Mouse (Mus musculus): ENCODE data around the gene Srsf3. TPM values are rescaled to one million over a fixed set of nuclear protein-coding genes. Genes with fewer than 3 reads are reported as not detected.

Srsf3 gene
- total RNA-seq, 2 experiments from 2014 or later = 152 to 159 TPM

DNA sequence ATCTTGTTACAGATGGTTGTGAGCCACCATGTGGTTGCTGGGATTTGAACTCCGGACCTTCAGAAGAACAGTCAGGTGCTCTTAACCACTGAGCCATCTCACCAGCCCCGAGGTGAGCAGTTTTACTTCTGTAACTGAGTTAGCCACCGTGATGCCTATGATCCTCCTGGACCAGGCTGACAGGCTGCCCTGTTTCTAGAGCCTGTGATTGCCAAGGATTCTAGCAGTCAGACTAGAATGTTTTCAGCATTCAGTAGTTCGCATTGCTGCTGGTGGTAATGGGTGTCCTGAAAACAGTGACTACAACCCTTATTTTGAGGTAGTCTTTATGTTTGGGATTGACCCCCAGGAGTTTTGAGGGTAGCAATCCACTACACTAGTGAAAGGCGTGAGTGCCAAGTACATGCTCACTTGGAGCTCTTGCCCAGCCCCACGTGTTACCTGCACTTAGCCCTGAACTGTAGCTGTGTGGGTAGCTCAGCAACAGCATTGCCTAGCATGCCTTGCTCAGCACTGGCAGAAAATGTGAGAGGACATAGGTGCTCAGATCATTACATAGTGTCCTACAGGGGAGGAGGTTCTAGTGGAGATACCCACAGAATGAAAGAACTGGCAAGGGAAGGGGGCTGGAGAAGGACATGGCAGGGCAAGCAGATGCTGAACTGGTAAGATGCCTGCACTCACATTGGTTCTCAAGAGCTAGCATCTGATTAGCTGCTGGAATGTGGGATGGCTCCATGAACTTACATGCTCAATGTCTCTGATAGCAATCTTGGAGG is 11.9 kb downstream of the Srsf3 start:
- intact Hi-C loops (cut with DNase I) = loop anchor here (10.0 kb wide), 1 partner anchor 450 kb away; the partner anchor contains the start of gene Pim1

DNA sequence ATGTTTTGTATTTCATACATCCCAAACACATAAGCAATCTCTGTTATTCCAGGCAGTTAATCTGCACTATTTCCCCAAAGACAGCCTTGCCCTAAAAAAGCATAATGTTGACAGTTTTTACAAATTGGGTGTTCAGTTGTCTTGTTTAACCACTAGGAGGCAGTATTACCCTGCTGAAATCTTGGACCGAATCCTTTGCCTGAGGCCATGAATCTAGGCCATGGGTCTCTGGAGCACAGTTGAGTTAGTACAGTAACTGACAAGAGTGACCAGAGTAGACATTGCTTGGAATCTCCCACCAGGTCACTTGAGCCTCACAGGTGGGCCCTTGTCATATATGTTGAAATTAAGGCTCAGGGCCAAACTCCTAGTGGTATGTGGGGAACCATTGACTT is 12.5 kb downstream of the Srsf3 start:
- DNase-seq = peak in 1 of 2 experiments; percentile 59
- intact Hi-C loops (cut with DNase I) = loop anchor here (10.0 kb wide), 1 partner anchor 450 kb away; the partner anchor contains the start of gene Pim1

More for the DNA sequence above, 11.9 kb downstream of the Srsf3 start:
- no peak for DNase-seq

DNA sequence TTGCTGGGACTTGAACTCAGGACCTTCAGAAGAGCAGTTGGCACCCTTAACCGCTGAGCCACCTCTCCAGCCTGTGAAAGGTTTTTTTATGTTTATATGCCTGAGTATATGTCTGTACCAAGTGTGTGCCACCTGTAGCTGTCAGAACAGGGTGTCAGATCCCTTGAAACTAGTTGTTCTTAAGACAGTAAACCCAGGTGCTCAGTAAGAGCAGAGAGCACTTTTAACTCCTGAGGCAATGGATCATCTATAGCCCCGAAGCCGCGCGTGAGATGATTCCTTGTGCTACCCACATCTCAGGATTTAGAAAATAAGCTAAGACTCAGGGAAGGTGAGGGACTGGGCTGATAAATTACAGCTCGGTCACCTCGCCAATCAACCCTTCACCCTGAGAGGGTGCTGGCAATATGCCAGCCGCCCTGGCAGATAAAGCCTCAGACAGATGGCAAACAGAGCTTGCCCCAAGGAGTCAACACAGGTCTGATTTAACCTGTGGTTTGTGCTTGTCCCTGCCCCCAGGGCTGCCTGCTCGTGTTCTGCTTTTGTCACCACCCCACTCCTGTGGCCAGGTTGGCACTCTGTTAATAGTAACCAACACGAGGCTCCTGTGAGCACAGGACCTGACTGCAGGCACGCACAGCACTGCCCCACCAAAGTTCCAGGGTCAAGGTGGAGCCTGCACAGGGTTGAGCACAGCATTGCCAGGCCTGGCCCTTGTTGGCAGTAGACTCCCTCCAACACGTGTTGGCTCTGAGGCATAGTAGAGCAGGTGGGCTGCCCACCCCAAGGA is 13.5 kb downstream of the Srsf3 start:
- peak; percentile 63 to 67 for DNase-seq
- intact Hi-C loops (cut with DNase I) = loop anchor here (10.0 kb wide), 1 partner anchor 449 kb away; the partner anchor contains the start of gene Pim1

DNA sequence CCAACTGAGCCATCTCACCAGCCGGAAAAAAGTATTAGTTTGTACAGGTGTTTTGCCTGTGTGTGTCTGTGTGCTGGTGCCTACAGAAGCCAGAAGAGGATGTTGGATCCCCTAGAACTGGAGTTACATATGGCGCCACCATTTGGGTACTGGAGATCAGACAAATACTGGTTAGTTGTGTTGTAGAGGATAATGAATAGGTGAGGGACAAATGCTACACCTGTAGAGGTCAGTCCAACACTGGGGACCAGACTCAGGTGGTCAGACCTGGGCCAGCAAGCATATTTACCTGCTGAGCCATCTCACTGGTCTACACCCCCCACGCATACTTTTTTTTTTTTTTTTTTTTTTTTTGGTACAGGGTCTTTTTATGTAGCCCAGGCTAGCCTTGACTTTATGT is 14.4 kb downstream of the Srsf3 start:
- DNase-seq = no peak
- intact Hi-C loops (cut with DNase I) = loop anchor here (10.0 kb wide), 1 partner anchor 448 kb away; the partner anchor contains the start of gene Pim1

DNA sequence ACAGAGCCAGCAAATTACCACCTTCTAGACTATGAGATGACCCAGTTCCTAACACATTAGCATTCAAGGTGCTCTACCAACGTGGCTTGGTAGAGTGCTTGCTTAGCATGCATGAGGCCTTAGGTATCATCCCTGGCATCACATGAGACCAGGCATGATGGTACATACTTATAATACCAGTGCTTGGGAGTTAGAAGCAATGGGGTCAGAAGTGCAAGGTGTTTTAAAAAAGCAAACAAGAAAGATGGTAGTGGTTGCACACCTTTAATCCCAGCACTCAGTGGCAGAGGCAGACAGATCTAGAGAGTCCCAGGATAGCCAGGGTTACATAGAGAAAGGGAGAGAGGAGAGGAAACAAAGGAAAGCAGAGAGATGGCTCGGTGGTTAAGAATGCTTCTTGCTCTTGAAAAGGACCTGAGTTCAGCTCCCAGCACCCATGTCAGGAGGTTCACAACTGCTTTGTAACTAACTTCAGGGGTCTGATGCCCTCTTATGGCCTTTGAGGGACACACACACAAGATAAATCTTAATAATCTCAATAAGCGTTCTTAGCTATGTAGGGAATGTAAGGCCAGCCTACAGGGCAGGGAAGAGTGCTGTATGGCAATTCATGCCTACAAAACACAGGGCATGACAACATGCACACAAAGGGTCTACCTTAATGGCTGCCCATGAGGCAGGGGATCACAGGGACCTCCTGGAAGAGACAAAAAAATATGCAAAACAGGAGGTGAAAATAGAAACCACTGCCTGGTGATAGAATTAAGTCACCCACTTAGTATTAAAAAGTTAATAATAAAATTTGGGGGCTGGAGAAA is 15.5 kb downstream of the Srsf3 start:
- DNase-seq = no peak
- intact Hi-C loops (cut with DNase I) = loop anchor here (2.0 to 10.0 kb wide), 2 partner anchors 199 to 447 kb away; partner anchors contain the start of gene Pim1

DNA sequence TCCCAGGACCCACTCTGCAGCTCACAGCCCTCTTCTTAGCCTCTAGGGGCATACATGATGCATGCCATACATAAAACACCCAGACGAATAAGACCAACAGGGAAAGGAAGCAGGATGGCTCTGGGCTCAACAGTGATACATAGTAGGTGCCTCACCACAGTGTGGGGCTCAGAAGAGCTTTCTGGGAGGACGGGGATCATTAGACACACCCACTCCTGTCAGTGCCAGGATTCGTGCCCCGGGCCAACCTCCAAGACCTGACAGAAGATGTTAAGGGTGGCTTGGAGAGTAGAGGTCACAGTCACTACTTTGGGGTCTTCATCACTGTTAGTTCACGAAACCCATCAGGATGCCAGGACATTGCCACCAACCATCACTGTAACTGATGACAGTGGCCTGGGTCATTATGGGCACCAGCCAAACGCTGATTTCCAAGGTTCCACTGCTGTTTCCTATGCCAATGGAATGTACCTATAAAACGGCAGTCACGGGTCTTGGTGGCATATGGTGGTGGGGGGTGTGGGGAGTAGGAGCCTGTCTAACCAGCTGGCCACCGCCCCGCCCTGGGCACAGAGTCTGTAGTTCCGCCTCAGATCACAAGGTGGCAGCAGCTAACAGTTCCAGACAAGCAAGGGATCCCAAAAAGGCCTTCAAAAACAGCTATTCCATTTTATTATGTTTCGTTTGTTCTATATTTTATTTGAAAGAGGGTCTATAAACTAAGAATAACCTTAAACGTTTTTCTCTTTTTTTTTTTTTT is 16.5 kb downstream of the Srsf3 start:
- peak; percentile 90 to 94 for DNase-seq

DNA sequence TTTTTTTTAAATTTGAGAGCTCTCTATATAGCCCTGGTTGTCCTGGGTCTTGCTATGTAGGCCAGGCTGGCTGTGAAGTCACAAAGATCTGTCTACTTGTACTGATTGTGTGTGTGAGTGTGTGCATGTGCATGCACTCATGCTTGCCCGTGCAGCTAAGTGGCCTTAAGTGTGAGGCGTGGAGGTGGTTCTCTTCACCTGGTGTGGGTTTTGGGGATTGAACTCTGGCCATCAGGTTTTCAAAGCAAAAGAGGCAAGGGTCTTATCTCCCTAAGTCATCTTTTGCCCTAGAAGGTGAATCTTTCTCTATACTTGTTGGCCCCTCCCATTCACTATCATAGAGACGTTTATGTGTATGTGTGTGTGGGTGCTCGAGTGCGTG is 17.1 kb downstream of the Srsf3 start:
- DNase-seq = no peak
- intact Hi-C loops (cut with DNase I) = loop anchor here (1.0 to 10.0 kb wide), 4 partner anchors 46 to 445 kb away; partner anchors contain the start of gene Pim1

More for the DNA sequence above, 16.5 kb downstream of the Srsf3 start:
- intact Hi-C loops (cut with DNase I) = loop anchor here (1.0 to 10.0 kb wide), 4 partner anchors 46 to 446 kb away; partner anchors contain the start of gene Pim1

DNA sequence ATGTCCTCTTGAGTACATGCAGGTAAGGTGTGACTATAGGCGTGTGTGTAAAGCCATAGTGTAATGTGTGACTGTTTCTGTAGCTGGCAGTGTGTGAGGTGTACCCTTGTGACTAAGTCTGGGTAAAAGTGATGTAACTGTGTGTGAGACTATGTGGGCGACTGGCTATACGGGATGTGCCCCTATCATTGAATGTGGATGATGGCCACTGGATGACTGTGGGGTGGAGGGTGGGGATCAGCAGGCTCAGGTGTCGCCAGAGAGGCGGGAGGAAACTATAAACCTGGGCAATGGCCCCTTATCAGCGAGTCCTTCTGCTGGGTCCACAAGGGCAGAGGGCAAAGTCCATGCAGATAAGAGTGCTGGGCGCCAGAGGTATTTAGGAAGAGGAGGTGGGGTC is 17.5 kb downstream of the Srsf3 start:
- DNase-seq = no peak
- intact Hi-C loops (cut with DNase I) = loop anchor here (1.0 to 10.0 kb wide), 5 partner anchors 45 to 445 kb away; partner anchors contain the start of genes Fgd2 and Pim1

DNA sequence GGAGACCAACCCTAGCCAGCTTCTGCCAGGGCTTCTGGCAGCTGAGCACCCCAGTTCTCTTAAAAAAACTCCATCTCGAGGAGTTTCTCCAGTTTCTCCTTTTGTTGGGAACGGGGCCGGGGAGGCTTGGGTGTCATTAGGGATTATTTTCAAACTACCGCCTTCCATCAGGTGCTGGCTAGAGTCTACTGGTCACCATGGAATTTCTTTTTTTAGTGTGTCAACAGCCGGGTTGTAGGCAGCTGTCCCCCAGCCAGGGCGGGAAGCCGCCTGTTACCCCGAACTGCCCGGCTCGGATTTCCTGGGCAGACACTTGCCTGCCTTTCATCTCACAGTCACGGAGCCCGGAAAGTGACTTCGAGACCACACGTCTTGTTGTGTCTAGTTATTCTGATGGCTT is 18.4 kb downstream of the Srsf3 start:
- intact Hi-C loops (cut with DNase I) = loop anchor here (10.0 kb wide), 1 partner anchor 314 kb away; the partner anchor contains the start of gene Fgd2
- DNase-seq = peak in 1 of 2 experiments; percentile 42

DNA sequence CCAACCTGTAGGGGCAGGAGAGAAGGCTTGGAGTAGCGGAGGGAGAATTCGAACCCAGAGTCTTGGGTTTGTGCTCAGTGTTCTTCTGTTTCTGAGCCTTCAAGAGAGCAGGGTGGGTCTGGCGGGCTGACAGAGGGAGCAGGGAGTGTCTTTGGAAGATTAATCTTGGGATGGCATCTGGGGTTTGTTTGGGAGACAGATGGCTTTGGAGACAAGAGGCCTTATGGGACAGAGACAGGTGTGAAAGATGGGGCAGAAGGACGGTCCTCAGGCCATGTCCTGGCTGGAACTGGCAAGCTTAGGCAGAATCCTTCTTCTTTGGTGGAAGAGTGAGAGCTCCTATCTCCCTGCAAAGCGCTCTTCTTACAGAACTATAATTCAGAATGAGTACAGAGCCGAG is 20.6 kb downstream of the Srsf3 start:
- intact Hi-C loops (cut with DNase I) = loop anchor here (10.0 kb wide), 1 partner anchor 312 kb away; the partner anchor contains the start of gene Fgd2
- no peak for DNase-seq

DNA sequence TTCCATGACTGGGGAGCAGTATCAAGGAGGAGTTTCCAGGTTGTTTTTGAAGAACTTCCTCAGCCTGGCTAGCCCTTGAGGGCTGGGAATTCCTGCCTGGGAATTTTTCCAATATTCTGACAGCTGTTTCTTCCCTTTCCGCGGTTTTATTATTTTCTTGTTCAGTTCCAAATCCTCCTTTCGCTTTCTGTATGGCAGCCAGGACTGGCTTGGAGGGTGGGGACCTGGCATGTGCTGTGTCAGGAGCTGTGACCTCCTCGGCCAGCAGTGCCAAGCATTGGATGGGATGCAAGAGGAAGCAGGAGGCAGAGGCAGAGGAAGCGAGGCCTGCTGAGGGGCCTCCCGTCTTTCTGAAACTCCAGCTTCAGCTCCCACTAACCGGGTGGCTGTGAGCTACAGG is 21.4 kb downstream of the Srsf3 start:
- peak; percentile 77 for DNase-seq
- intact Hi-C loops (cut with DNase I) = loop anchor here (10.0 kb wide), 1 partner anchor 311 kb away; the partner anchor contains the start of gene Fgd2

DNA sequence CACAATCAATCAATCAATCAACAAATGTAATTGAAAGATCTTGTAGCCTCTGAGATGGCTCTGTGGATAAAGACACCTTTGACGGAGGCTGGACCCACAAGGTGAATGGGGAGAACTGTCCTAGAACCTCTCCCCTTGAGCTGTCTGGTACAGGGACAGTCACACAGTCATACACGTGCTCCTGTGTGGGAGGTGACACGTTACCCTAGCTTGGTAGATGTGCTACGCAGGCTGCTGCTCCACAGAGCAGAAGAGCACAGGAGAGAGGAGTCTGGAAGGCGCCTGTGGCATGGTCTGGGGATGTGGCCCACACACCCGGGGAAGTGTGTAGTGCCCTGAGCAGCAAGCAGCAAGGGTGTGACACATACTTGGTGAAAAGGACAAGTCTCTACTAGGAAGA is 22.0 kb downstream of the Srsf3 start:
- intact Hi-C loops (cut with DNase I) = loop anchor here (10.0 kb wide), 1 partner anchor 310 kb away; the partner anchor contains the start of gene Fgd2
- DNase-seq = no peak

DNA sequence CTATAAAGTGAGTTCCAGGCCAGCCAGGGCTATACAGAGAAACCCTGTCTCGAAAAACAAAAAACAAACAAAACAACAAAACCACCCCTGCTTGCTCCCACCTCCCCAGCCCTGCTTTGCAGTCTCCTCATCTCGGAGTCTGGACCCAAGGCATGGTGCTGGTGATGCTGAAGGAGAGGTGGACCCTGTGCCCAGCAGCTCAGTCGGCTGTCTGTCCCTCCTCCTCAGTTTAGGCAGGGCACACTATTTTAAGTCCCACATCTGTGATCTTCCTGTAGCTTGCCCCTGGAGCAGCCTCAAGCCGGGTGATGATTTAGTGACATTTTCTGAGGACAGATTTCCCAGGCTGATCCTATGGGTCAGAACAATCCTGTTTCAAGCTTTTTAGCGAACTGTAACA is 23.2 kb downstream of the Srsf3 start:
- DNase-seq = no peak
- intact Hi-C loops (cut with DNase I) = loop anchor here (10.0 kb wide), 1 partner anchor 309 kb away; the partner anchor contains the start of gene Fgd2

DNA sequence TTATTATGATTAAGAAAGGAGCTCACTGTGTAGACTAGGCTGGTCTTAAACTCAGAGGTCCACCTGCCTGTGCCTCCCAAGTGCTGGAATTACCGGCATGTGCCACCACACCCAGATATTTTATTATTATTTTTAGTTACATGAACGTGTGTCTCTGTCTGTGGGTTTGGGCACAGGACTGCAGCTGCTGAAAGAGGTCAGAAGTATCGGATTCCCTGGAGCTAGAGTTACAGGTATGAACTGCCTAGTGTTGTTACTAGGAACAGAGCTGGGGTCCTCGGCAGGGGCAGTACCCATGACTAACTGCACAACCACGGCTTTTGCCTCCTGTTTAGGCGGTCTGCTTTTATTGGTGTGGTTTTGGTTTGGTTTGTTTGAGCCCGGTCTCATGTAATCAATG is 23.8 kb downstream of the Srsf3 start:
- no peak for DNase-seq
- intact Hi-C loops (cut with DNase I) = loop anchor here (10.0 kb wide), 1 partner anchor 309 kb away; the partner anchor contains the start of gene Fgd2

DNA sequence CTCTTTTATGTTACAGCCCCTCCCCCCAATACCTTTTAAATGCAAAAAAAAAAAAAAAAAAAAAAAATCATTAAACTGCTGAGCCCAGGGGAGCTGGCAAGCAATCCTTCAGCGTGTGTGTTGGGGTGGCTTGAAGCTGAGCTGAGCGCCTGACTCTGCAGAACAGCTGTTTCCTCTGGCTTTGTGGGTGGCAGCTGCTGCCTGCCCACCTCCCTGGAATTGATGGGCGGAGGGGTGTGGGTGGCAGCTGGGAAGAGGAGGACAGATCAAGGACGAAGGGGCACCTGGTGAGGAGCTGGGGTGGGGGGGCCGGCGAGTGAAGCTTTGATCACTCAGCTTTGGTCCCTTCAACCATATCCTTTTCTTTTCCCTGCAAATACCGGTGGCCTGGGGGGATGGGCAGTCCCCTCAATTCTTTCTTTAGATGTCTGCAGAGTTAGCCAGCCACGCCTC is 24.3 kb downstream of the Srsf3 start:
- intact Hi-C loops (cut with DNase I) = loop anchor here (10.0 kb wide), 1 partner anchor 308 kb away; the partner anchor contains the start of gene Fgd2
- DNase-seq = no peak

DNA sequence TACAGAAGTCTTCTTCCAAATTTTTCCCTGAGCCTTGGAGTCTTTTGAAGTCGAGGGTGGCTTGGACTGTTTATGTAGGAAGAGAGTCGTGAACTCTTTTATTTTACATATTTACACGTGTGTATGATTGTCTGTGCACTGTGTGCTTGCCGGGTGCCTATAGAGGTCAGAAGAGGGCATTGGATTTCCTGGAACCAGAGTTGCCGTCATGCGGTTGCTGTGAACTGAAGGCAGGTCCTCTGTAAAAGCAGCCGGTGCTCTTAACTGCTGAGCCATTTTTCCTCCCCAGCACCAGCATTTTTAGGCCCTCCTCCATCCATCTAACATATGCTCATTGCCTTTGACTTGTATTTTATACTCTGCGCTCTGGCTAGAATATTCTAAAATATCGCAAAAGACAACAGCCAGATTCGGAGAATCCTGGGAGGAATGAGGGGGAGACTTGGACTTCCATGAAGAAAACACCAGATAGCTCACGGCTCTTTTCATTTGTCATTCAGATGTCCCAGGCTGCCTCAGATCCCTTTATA is 25.0 kb downstream of the Srsf3 start:
- intact Hi-C loops (cut with DNase I) = loop anchor here (10.0 kb wide), 1 partner anchor 307 kb away; the partner anchor contains the start of gene Fgd2
- DNase-seq = no peak

DNA sequence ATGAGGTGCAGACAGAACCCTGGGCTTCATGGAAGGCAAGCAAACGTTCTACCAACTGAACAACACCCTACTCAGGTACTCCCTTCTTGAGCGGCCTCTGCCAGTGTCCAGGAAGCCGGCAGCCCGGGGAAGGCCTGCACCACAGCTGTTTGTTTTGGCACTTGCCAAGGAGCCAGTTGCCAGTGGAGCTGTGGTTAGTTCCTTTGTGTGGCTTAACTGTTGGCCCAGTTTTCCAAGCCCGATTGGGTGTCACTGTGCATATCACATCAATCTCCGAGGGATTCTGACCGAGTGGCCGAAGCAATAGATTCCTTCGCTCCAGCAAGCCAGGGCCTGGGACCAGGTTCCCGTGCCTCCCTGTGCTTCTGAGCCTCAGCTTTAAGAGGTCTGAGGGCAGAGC is 25.5 kb downstream of the Srsf3 start:
- intact Hi-C loops (cut with DNase I) = loop anchor here (10.0 kb wide), 1 partner anchor 307 kb away; the partner anchor contains the start of gene Fgd2
- DNase-seq = peak in 1 of 2 experiments; percentile 46

DNA sequence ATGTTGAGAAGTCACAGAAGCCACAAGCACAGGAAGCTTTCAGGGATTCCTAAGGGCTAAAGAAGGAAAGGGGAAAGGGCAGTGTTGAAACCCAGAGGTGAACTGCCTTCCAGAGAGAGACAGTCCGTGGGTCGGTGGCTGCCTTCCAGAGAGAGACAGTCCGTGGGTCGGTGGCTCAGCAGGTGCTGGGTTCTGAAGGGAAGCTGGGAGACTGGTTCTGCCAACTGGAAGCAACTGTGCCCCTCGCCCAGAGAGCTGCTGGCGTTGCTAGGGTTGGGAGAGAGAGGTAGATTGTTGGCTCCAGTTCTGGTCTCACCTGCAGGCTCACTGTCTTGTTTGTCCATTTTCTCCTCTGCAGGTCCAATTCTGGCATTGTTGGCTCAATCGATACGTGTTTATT is 26.1 kb downstream of the Srsf3 start:
- intact Hi-C loops (cut with DNase I) = loop anchor here (10.0 kb wide), 1 partner anchor 306 kb away; the partner anchor contains the start of gene Fgd2

More for the DNA sequence above, 26.1 kb downstream of the Srsf3 start:
- DNase-seq = no peak

Data from heart, postnatal 10 days (tissue).